Mouse (Mus musculus) heart, postnatal 14 days (tissue): ENCODE results near the gene Atxn10. TPM values are rescaled to one million over a fixed set of nuclear protein-coding genes. Genes with fewer than 3 reads are reported as not detected.
"Not testable (repeated sequence)": the region's sequence is repeated elsewhere in the genome, so short reads cannot be mapped to it uniquely, and the experiment has no call there.

ENCODE experiments used
- DNase-seq, 2 experiments: peaks; one replicate each; pipeline ENCODE4 v3.0.0; 2021 to 2022
- intact Hi-C: fragments of 180-260 bp; cut with DNase I; formaldehyde crosslinking; loops from one replicate; pipeline ENCODE4 v1.15.1; 2025
- long read RNA-seq, 2 experiments: library from polyadenylated mRNA; stranded (forward); transcript quantifications; one replicate each; pipeline ENCODE4 v2.0.0; 2021
- total RNA-seq, 2 experiments: library from RNA; stranded (reverse); gene quantifications; 2 replicates each; pipeline ENCODE4 v1.2.3; 2021

The Atxn10 gene
- total RNA-seq: 10 to 100 TPM; 79.3 to 80.6 TPM
- long read RNA-seq, experiment 1, transcript Atxn10-201 (12 exons, 1,937 nt): major isoform, 119 of 125 reads
- long read RNA-seq, experiment 1, partial matches to known transcripts: 4 of 125 reads
- long read RNA-seq, experiment 1, other reads (novel, unspliced or antisense): 2 of 125 reads
- long read RNA-seq, experiment 2, transcript Atxn10-201 (12 exons, 1,937 nt): major isoform, 127 of 131 reads
- long read RNA-seq, experiment 2, partial matches to known transcripts: 2 of 131 reads
- long read RNA-seq, experiment 2, other reads (novel, unspliced or antisense): 2 of 131 reads

DNA sequence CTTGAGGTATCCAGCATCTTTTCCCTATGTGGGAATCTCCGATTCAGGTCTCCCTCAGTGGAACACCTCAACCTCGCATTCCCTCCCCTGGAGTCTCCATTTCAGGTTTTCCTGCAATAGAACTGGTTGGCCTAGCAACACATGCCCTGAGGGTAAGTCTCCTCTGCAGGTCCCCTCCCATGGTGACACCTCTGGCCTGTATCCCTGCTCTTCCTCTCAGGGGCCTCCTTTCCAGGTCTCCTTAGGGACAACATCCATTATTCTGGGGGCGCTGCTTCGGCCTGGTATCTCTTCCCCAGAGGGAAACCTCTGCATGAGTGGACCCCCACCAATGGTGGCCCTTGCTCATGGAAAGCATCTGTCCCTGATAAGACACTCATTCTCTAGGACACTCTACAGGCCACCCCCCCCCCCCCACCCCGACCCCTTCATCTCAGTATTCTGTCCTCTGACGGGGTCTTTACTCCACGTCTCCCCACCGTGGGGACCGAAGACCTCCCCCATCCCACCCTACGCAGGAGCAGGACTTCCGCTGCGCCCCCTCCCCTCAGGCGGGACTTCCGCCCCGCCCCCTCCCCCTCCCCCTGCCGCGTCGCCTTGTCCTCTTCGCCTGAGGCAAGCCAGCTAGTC lies at the start of gene Atxn10:
Atxn10 (plus strand) TSS at position 575 of the 630 bp plus-strand sequence.
- peak in 1 of 2 experiments; percentile 28 for DNase-seq
- intact Hi-C loops: no loop called here

DNA sequence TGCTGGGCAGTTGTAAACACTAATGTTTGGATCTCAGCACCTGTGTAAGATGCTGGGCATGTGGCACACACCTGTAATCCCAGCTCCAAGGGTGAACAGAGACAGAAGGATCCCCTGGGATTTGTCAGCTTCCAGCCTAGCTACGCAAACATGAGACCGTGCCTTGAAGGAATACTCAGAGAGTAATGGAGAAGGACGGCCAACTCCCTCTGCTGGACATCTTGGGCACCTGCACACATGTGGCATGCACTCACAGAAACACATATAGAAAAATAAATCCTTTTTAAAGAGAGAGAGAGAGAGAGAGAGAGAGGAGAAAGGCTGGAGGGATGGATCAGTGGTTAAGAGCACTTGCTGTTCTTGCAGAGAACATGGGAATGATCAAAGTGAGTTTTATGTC lies 41.4 kb upstream of the Atxn10 start:
- DNase-seq: no peak
- intact Hi-C loops: no loop called here

GRCm38 (mm10) chr15:85295544-85295943 lies 40.5 kb upstream of the Atxn10 start:
- intact Hi-C loops: no loop called here
- DNase-seq: no peak

GRCm38 (mm10) chr15:85295977-85296376 lies 40.1 kb upstream of the Atxn10 start:
- intact Hi-C loops: no loop called here

GRCm38 (mm10) chr15:85296538-85296937 lies 39.5 kb upstream of the Atxn10 start:
- DNase-seq: no peak
- intact Hi-C loops: no loop called here

More at GRCm38 (mm10) chr15:85295977-85296376, 40.1 kb upstream of the Atxn10 start:
- DNase-seq: no peak

- intact Hi-C loops: no loop called here
- DNase-seq: peak in 1 of 2 experiments; percentile 7
Measured at GRCm38 (mm10) chr15:85298167-85298781, 37.8 kb upstream of the Atxn10 start.

GRCm38 (mm10) chr15:85298946-85299345 lies 37.1 kb upstream of the Atxn10 start:
- intact Hi-C loops: no loop called here
- DNase-seq: no peak

DNA sequence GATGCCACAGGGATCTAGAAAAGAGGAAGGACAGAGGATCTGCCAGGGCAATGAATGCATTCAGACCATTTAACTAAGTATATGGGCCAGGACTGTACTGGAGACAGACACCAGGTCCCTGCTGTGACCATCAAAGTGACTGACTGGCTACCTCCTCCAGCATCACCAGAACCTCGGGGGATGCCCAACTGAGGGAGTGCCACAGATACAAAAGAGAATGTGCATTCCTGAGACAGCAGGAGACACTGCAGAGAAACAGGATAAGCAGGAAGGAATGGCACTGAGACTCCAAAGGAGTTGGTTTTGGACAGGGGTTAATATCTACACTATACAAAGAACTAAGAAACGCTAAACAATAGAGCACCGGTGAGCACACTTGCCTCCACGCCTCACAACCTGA lies 32.8 kb upstream of the Atxn10 start:
- intact Hi-C loops: no loop called here

GRCm38 (mm10) chr15:85303976-85304375 lies 32.1 kb upstream of the Atxn10 start:
- DNase-seq: no peak
- intact Hi-C loops: no loop called here

More for the DNA sequence above, 32.8 kb upstream of the Atxn10 start:
- DNase-seq: no peak

DNA sequence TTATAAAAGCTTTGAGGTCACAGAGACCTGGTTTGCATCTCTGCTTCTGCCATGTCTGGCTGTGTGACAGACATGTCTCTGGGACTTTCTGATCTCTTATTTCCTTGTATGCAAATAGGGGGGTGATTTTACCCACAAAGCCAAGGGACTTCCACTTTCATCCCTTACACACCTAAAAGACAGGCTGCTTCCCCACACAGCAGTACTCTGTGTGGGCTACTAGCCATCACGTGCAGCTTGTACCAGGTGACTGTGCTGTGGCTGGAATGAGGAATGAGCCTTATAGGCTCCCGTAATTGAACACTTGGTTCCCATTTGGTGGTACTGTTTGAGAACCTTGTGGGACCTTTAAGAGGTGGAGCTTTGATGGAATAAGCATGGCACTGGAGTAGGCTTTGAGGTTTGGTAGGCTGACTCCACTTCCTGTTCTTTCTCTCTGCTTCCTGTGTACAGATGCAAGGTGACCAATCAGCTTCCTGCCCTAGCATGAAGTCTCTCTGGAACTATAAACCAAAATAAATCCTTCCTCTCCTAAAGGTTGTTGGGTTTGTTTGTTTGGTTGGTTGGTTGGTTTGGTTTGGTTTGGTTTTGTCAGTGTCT lies 28.9 kb upstream of the Atxn10 start:
- DNase-seq: no peak
- intact Hi-C loops: no loop called here

DNA sequence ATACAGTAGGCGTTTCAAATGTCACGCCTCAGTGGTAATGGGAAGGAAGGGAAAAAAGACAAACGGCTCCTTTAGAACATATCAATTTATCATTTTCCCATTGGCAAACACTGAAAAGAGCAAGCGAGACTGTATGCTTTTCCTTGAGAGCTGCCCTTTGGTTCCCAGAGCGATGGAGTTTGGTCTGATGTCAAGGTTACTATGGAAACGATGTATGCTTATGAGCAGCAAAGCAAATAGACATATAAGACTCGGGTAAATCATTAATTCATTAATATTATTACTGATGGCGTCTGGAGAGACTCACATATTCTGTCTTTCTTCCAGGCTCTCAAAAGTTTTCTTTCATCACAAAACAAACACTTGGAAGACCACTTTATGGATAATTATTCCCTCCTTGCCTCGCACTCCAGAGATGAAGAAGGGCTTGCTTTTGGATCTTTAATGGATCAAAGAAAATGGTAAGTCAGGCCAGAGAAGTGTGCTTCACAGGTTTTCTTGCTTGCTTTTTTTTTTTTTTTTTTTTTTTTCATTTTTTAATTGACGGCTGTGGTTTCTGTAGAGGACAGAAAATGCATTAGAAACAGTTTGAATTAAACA lies 24.9 kb upstream of the Atxn10 start:
- no peak for DNase-seq
- intact Hi-C loops: loop anchor here (10.0 kb wide), 1 partner anchor 404 kb away; no protein-coding TSS in a partner anchor

- peak; percentile 77 to 80 for DNase-seq
- intact Hi-C loops: loop anchor here (1.0 to 10.0 kb wide), 4 partner anchors 49 to 399 kb away; no protein-coding TSS in a partner anchor
Measured at GRCm38 (mm10) chr15:85315378-85316025, 20.5 kb upstream of the Atxn10 start.

- intact Hi-C loops: loop anchor here (10.0 kb wide), 1 partner anchor 398 kb away; no protein-coding TSS in a partner anchor
- DNase-seq: no peak
Measured at GRCm38 (mm10) chr15:85316342-85317140, 19.5 kb upstream of the Atxn10 start.

DNA sequence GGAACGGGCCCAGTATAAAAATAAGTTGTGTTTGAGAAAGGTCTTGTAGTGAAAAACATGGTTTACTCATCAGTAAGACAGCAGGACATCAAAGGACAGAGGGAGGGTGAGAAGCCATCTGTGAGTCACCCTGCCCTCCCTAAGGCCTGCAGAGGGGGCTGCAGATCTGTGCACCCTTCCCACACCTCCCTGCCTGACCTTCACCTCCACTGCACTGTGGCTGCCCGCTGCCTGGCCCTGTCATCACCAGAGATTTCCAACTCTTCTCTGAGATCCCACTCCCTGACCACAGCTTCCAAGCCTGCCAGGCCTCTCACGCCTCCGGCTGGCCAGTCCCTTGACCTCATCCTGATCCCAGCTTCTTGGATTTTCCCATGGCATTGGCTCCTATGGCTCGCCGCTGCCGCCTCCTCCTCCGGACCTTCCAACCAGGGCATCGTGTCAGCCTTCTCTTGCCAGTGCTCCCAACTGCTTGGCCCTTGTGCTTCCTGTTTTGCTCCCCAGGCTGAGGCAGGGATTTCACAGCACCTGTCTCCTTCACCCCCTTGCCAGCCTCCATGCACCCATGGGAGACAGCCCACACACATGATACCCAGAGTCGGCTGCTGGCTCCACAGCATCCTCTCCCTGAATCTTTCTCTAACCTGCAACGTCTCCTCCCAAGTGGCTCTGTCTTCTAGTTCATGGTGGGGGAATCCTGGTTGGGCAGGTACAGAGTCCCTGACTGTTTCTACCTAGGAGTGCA lies 15.9 kb upstream of the Atxn10 start:
- intact Hi-C loops: loop anchor here (10.0 kb wide), 1 partner anchor 395 kb away; no protein-coding TSS in a partner anchor
- no peak for DNase-seq

- intact Hi-C loops: no loop called here
- no peak for DNase-seq
Measured at GRCm38 (mm10) chr15:85323214-85323613, 12.8 kb upstream of the Atxn10 start.

DNA sequence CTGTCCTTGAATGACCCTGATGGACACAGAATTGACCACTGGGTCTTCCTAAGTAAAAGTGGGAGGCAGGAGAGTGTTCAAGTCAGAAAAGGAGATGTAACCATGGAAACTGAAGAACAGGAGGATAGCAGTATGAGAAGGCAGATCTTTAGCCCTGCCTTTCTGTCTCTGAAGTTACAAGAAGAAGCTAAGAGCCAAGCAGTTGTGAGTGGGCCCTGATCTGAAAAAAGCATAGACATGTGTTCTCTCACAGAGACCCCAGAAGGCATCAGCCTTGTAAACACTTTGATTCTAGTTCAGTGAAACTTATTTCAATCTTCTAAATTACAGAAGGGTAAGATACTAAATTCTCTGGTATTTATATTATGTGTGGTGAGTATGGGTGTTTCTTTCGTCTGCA lies 11.6 kb upstream of the Atxn10 start:
- intact Hi-C loops: no loop called here
- DNase-seq: no peak

DNA sequence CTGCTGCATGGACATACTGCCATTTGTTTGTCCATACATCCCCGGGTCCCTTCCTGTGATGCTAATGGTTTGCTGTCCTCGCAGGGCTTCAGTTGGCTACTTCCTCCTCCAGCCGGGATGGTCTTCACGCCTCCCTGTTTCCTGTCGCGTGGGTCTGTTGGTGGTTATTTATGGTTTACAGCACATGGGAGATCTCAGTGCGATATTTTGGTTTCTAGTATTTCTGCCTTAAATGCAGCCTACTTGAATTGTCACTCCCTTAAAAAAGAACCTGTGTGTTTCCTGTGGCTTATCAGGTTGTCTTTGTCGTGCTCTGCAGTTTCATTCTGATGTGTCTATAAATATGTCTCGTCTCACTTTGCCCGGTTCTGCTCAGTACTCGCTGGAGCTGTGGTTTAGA lies 8.2 kb upstream of the Atxn10 start:
- DNase-seq: no peak
- intact Hi-C loops: loop anchor here (5.0 kb wide), 1 partner anchor 39 kb away; no protein-coding TSS in a partner anchor

DNA sequence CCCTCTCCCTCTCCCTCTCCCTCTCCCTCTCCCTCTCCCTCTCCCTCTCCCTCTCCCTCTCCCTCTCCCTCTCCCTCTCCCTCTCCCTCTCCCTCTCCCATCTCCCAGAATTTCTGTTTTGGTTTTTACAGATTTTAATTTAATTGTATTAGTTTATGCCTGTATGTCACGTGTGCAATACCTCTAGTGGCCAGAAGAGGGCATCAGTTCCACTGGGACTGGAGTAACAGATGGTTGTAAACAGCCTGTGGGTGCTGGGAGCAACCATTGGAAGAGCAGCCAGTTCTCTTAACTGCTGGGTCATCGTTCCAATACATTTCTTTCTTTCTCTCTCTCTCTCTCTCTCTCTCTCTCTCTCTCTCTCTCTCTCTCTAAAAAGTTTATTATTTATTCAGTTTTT lies 7.6 kb upstream of the Atxn10 start:
- intact Hi-C loops: loop anchor here (5.0 kb wide), 1 partner anchor 39 kb away; no protein-coding TSS in a partner anchor
- DNase-seq: not testable (repeated sequence)
